Mouse (Mus musculus) right cerebral cortex, adult 2 months (tissue): ENCODE measurements at regions not wholly inside any gene's neighbourhood (a gene's known extent, or its start where the extent isn't known, plus 50 kb on each side); places are given as distances from the start of the nearest gene placed in this dataset.
A peak's percentile ranks its signal among the peaks of the same experiment; 100 is the strongest.

Experiments
- DNase-seq, 2 experiments: peaks; one replicate each; pipeline ENCODE4 v3.0.0; 2021 to 2022; ENCODE audit warnings: low spot score in 2 of 2

DNA sequence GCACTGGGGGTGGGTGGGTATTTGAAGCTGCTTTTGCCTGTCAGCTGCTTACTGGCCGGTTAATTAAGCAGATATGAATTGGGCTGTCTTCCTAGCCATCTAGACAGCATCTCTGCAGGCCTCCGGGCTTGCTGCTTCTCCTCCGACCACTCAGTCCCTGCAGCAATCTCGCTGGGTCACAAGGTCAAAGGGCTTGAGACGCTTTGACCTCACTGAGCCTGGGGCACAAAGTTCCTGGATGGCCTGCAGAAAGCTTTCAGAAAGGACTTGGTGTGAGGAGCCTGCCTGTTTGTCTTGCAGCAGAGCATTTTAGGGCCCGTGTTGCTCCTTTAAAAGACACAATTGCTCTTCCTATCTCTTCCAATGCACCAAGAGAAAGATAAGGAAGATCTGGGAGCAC is 83.7 kb upstream of the Ppp2r5a start:
- DNase-seq: no peak

DNA sequence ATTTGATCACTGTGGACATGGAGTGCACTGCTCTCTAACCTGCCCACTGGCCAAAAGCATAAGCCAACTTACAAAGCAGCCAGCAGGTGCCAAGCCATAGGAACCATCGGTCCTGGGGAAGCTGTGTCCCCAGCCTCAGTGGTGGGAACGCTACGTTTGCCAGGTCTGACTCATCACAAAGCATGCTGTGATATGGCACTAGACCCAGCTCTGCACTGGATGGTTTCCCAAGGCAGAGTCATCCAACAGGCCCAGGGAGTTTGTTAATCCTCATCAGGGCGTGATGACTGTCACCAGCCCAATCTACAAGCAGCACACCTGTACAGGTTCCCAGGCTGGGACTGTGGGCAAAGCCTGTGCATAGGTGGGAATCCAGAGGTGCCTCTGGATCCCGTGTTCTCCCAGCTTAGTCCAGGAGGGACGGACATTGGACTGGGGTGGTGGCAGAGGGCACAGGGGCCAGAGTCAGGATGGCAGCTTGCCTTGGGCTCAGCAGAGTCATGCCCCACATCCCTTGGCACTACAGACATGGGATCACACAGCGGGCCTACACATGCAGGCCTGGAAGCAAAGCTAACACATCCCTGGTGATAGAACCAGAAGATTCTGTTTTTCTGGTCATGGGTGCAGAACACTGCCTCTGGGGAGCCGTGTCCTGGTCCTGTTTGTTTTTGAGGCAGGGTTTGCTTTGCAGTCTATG is 81.8 kb upstream of the Ppp2r5a start:
- DNase-seq: peak; percentile 29 to 45

DNA sequence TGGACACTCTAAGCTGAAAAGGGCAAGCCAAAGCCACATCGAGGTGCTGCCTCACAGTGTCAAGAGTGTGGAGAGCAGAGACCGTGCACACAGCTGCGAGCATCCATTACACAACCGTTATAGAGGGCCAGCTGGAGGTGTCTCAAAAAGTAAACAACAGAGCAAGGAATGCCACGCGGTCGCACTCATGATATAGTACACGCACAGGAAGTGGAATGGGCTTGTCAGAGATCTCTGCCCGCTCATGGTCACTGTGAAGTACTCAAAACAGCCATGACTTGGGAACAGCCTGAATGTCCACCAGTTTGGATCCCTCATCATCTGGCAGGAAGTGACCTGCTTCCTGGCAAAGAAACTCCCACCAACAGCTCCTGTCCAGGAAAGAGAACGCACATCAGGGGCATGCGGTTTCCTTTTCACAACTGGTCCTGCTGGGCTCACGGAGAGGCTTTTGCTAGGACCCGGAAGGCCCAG is 76.9 kb upstream of the Ppp2r5a start:
- no peak for DNase-seq

DNA sequence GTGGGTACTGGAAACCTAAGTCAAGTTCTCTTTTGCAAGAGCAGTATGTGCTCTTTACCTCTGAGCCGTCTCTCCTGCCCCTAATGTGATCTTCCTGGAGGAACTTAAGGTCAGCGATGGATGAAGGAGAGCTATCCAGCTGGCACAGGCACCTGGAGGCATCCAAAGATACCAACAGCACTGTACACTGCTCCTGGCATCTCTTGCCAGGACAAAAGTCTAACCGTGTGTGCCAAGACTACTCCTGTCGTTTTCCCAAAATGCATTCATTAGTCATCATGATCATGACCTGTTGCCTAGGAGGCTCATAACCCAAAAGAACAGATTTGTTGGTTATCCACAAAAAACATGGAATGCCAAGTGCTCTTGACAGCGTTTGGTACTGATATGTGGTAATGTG is 69.5 kb upstream of the Ppp2r5a start:
- DNase-seq: no peak

DNA sequence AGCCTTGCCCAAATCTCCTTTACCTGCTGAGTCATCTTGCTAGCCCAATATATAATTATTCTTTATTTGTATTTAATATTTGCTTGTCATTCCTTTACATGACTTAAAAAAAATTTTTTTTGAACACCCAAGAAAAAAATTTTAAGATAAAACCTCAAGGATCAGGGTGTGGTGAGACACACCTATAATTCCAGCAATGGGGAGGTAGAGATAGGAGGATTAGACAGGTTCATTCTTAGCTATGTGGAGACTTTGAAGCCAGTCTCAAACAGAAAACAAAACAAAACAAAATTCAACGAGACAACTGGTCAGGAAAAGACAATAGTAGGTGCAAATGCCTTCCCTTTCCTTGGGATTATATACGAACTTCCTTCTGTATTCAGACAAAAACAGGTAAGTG is 68.4 kb upstream of the Ppp2r5a start:
- DNase-seq: no peak

DNA sequence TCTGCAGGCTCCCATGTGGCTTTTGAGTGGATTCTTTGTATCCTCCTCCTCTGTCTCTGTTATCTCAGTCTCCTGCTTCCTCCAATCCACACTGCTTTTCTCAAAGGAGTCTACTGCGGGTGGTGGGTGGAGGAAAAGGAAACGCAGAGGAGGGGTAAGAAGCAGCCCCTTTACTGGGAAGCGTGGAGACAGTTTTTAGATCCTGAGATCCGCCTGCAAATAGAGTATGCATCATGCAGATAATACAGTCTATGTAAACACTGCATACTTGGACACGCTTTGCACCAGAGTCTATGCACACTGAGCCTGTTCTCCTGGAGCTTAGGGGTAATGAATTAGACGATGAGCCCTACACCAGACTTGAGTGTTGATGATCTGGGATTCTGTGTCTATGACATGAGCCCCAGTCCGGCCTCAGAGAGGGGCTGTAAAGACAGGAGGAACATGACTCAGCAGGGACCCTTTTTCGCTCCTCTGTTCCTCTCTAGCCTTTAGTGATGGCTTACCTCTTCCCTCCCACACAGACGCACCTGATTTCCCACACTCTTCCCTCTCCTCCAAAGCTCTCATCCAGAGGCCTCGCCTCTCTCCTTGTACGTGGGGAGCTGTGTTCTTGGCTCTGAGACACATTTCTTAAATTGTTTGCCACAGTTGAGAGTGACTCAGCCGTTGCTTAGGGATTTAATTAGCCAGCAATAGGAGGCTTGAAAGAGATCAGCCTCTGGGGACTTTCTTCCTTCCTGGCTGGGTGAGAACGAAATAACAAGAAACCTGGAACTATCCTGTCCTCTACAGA is 67.3 kb upstream of the Ppp2r5a start:
- peak; percentile 76 to 80 for DNase-seq

DNA sequence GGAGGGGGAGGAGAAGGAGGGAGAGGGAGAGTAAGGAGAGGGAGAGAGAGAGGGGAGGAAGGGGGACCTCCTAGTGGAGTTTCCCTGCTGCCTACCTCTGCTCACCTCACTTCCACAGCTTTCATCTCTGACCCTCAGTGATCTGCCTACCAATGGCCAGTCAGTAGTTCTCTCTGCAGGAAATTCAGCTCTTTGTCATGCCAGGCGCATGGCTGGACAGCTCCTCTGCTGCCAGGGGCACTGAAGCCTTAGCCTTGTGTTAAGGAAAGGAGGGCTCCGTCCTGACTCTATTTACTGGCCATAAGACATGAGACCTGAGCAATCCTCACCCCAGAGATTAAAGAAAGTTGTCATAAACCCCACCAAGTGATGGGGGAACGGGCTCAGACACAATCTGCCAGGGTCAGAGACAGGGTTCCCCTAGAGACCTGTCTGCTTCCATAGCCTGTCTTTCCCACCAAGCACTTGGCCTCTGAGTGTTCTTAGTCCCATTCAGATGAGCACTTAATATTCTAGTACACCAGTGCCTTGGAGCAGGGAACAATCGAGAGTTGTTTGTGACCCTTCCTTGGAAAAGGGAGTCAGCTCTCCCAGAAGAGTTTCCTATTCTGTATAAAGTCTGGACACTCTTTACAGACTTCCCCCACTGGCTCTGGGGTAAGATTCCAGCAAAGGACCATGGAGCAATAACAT is 65.9 kb upstream of the Ppp2r5a start:
- DNase-seq: no peak

DNA sequence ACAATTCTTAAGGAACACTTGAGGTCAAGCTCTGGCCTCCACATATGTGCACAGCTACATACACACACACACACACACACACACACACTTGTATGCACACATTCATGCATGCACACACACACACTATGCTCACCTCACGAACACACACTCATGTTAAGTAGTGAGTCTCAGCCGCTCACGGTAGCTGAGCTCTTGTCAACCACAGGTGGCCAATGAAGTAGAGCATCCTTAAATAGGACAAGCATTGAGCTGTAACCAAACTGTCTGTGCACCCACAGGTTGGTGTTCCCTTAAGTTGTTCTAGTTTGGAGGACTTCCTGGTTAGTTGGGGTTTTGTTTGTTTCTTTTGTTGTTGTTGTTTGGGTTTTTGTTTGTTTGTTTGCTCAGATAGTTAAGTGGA is 63.2 kb upstream of the Ppp2r5a start:
- DNase-seq: no peak

DNA sequence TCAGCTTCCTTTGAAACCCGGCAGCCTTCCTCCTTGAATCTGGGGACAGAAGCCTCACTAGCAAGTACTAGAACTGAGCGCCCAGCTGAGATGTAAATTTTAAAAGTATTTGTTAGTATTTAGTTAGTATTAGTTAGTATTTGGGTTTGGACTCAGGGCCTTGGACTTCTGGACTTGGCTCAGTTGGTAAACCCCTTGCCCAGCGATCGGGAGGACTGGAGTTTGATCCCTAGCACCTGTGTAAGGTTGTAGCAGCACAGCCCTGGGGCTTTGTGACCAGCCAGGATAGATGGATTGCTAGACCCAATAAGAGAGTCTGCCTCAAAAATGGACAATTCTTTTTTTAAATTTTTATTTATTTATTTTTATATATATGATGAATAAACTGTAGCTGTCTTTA is 62.7 kb upstream of the Ppp2r5a start:
- no peak for DNase-seq

DNA sequence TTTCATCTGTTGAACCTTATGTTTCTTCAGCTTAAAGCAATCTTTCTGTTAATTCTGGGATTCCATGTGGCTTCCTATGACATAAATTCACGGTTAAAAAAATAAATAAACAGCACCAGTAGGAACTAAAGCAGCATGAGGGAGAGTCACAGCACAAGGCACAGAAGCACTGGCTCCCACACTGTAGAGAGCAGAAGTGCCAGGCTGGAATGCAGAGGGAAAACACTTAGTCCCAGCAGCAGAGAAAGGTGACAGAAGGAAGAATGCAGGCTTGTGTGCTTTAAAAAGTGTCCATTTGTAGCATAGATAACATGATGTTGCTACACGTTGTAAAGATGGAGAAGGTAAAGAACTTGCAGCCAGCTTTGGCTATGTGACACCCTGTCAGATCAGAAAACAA is 62.1 kb upstream of the Ppp2r5a start:
- no peak for DNase-seq

DNA sequence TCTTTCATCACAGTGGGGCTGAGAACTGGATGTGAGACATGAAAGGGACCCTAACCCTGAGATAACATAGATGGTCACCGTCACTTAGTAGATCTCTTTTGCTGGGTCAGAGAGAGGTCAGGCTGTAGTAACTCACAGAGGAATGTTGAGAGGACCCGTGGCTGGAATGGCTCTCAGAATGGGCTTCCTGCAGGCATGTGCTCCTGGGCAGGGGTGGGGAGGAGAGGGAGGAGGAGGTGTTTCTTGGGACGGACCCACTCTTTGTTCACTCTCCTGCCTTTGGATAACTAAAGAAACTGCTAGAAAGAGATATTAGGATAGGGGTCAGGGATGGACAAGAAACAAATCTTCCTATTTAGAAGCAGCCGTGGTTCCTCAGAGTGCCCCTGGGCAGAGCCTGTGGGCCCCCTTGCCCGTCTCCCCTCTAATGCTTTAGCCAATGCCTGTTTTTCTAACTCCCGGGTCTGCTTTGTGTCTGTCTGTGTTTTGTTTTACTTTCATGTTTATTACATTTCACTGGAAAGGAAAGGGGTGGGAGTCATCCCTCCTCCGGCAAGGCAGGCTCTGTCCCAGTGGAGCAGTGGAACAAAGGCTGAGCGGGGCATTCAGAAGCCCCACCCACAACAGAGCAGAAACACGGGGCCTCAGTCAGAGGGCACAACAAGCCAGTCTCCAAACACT is 58.9 kb upstream of the Ppp2r5a start:
- no peak for DNase-seq

DNA sequence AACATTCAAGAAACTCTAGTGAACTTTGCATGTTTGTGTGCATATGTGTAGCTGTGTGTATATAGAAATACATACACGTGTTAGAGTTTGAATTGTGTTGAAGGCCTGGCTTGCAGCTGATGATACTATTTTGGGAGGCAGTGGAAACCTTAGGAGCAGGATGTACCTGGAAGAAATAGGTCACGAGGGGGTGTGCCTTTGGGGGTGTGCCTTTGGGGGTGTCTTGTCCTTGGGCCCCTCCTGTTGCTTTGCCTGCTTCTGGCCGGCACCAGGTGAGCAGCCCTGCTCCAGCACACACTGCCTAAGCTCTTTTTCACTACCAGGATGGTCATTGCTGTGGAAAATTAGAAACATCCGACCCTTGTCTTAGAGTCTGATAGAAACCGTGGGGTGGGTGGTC is 56.0 kb upstream of the Ppp2r5a start:
- no peak for DNase-seq

DNA sequence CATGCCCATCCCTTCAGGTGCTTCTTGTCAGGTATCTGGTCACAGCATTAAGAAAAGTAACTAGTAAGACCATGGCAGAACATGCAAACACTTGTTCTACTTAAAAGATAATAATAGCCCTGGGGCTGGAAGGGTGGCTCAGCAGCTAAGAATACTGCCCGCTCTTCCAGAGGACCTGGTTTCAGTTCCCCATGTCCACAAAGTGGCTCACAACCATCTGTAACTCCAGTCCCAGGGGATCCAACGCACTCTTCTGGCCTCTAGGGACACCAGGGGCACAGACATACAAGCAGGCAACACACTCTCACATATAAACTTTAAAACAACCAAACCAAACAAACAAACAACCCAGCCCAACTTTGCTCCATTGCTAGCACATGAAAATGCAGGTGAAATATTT is 55.2 kb upstream of the Ppp2r5a start:
- DNase-seq: no peak

DNA sequence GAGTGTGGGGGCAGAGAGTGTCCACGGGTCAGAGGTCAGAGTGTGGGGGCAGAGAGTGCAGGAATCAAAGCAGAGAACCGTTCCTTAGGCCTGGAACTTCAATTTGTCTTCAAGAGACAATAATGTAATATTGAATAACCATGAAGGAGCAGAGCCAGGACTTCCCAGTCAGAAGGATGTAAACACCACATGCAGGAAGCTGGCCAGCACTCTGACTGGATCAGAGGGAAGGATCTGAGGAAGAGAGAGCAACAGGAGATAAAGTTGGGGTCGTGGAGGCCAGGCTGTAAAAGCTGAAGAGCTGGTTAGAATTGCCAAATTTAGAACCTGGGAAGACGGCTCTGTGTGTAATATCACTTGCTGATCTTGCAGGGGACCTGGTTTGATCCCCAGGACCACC is 54.0 kb upstream of the Ppp2r5a start:
- no peak for DNase-seq

DNA sequence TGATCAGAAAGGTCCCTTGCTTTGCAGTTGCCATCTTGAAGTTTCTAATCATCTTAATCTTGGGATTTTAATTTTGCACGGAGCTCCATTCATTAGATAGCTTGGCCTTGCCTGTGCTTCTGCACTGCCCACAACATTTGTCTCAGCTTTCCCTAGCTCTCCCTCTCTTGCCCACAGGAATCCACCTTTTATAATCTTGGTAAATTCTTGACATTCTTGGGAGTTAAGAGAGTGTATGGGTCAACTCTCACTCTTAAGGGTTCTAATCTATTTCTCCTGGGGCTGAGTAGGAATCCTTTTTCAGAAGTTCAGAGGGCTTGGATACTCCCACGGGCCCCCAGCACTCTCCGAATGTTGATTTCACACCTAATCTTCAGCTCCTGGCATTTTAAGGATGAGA is 51.5 kb upstream of the Ppp2r5a start:
- DNase-seq: no peak

DNA sequence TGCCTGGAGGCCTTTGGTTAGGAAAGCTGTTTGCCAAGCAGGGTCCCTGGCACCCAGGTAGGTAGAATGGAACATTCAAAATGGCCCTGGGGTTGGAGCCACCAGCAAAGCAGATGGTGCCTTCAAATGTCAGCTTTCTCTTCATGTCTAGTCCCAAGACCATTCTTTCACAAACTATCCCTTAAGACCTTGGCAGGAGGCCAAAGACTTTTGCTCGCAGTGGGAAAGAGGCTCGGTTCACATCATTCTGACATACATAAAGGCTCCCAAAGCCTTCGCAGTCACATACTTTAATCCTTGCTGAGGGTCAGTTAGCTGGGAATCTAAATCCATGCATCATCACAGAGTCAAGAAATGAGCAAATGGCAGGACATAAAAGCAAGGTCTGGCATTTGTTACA is 50.5 kb upstream of the Ppp2r5a start:
- DNase-seq: no peak
